Mouse (Mus musculus) heart, postnatal 0 days (tissue): ENCODE data around the gene Ltv1.

Experiments
- CTCF ChIP-seq: IDR thresholded peaks from 2 replicates; pipeline ENCODE4 v1.5.1; 2016; ENCODE audit warnings: antibody characterized with exemption, control low read depth, low read depth
- EP300 ChIP-seq: IDR thresholded peaks from 2 replicates; pipeline ENCODE4 v1.6.1; 2016; ENCODE audit warnings: antibody characterized with exemption, low read depth

- TF ChIP-seq EP300 (no peak), CTCF (no peak)
Observed at GRCm38 (mm10) chr10:13189881-13190280, 3.1 kb downstream of the Ltv1 start.
